Mouse (Mus musculus): Measurements from ENCODE around the gene Tbcb. TPM values are rescaled to one million over a fixed set of nuclear protein-coding genes. Genes with fewer than 3 reads are reported as not detected.
"Not testable (repeated sequence)": the region's sequence is repeated elsewhere in the genome, so short reads cannot be mapped to it uniquely, and the experiment has no call there.

Tbcb gene
- polyA plus RNA-seq, 1 experiment from 2014 or later: 199 TPM

- H3K9me3 ChIP-seq (ENCODE audit: control insufficient read depth, low read length): no peaks in the 10 kb centered on the region
- H3K36me3 ChIP-seq (ENCODE audit: control insufficient read depth, insufficient read depth, low read length): peaks cover 30% of the 10 kb centered on the region
- WGBS: under 1% methylated on average over 26 of the region's 26 CpGs
- H3K27ac ChIP-seq (ENCODE audit: low read depth, low read length): peak overlapping the region; percentile 78
- peak; percentile 75 for ATAC-seq (ENCODE audit: low FRiP score, low TSS enrichment)
- H3K4me2 ChIP-seq (replicated peaks; ENCODE audit: low read depth, low read length): peak overlapping the region; percentile 77
- H3K9ac ChIP-seq (ENCODE audit: low read depth, low read length): peak overlapping the region; percentile 87
- no peaks in the 10 kb centered on the region for H3K27me3 ChIP-seq (ENCODE audit: control insufficient read depth, insufficient read depth, low read length)
- H3K4me3 ChIP-seq (ENCODE audit: low read length): peak overlapping the region; percentile 87
- H3K4me1 ChIP-seq (ENCODE audit: control insufficient read depth, insufficient read depth, low read length): peaks cover 15% of the 10 kb centered on the region
Observed at GRCm38 (mm10) chr7:30193581-30194100, 38.4 kb downstream of the Tbcb start.

GRCm38 (mm10) chr7:30193013-30193412 lies 39.1 kb downstream of the Tbcb start:
- Histone ChIP-seq H3K4me1 (ENCODE audit: control insufficient read depth, insufficient read depth, low read length) (peaks cover 15% of the 10 kb centered on the region), H3K36me3 (ENCODE audit: control insufficient read depth, insufficient read depth, low read length) (peaks cover 36% of the 10 kb centered on the region), H3K4me3 (ENCODE audit: low read length) (peak overlapping the region; percentile 87), H3K4me2 (replicated peaks; ENCODE audit: low read depth, low read length) (peak overlapping the region; percentile 77), H3K27me3 (ENCODE audit: control insufficient read depth, insufficient read depth, low read length) (no peaks in the 10 kb centered on the region), H3K9me3 (ENCODE audit: control insufficient read depth, low read length) (no peaks in the 10 kb centered on the region), H3K27ac (ENCODE audit: low read depth, low read length) (peak overlapping the region; percentile 78; the same call in 1 of the 2 replicates), H3K9ac (ENCODE audit: low read depth, low read length) (peak overlapping the region; percentile 87; the same call in 1 of the 2 replicates)
- ATAC-seq (ENCODE audit: low FRiP score, low TSS enrichment): peak; percentile 43
- WGBS: 15% methylated on average over 9 of the region's 9 CpGs

- Histone ChIP-seq H3K4me2 (replicated peaks; ENCODE audit: low read depth, low read length) (no peak overlapping the region), H3K36me3 (ENCODE audit: control insufficient read depth, insufficient read depth, low read length) (peaks cover 45% of the 10 kb centered on the region), H3K27ac (ENCODE audit: low read depth, low read length) (no peak overlapping the region), H3K9me3 (ENCODE audit: control insufficient read depth, low read length) (no peaks in the 10 kb centered on the region), H3K27me3 (ENCODE audit: control insufficient read depth, insufficient read depth, low read length) (no peaks in the 10 kb centered on the region), H3K4me1 (ENCODE audit: control insufficient read depth, insufficient read depth, low read length) (peaks cover 15% of the 10 kb centered on the region), H3K9ac (ENCODE audit: low read depth, low read length) (no peak overlapping the region), H3K4me3 (ENCODE audit: low read length) (peak overlapping the region; percentile 87; the same call in 1 of the 2 replicates)
- ATAC-seq (ENCODE audit: low FRiP score, low TSS enrichment): no peak
- WGBS: 79% methylated on average over 12 of the region's 12 CpGs
Observed at GRCm38 (mm10) chr7:30192088-30192487, 40.0 kb downstream of the Tbcb start.

- Histone ChIP-seq H3K9ac (ENCODE audit: low read depth, low read length) (no peak overlapping the region), H3K27me3 (ENCODE audit: control insufficient read depth, insufficient read depth, low read length) (no peaks in the 10 kb centered on the region), H3K27ac (ENCODE audit: low read depth, low read length) (no peak overlapping the region), H3K4me2 (replicated peaks; ENCODE audit: low read depth, low read length) (no peak overlapping the region), H3K4me1 (ENCODE audit: control insufficient read depth, insufficient read depth, low read length) (peaks cover 11% of the 10 kb centered on the region), H3K9me3 (ENCODE audit: control insufficient read depth, low read length) (no peaks in the 10 kb centered on the region), H3K4me3 (ENCODE audit: low read length) (no peak overlapping the region), H3K36me3 (ENCODE audit: control insufficient read depth, insufficient read depth, low read length) (peaks cover 62% of the 10 kb centered on the region)
- no peak for ATAC-seq (ENCODE audit: low FRiP score, low TSS enrichment)
- 59% methylated on average over 4 of the region's 4 CpGs for WGBS
Observed at GRCm38 (mm10) chr7:30189116-30189491, 43.0 kb downstream of the Tbcb start.

- Histone ChIP-seq H3K4me3 (ENCODE audit: low read length) (no peak overlapping the region), H3K4me1 (ENCODE audit: control insufficient read depth, insufficient read depth, low read length) (peaks cover 10% of the 10 kb centered on the region), H3K27ac (ENCODE audit: low read depth, low read length) (no peak overlapping the region), H3K4me2 (replicated peaks; ENCODE audit: low read depth, low read length) (no peak overlapping the region), H3K27me3 (ENCODE audit: control insufficient read depth, insufficient read depth, low read length) (no peaks in the 10 kb centered on the region), H3K9me3 (ENCODE audit: control insufficient read depth, low read length) (no peaks in the 10 kb centered on the region), H3K9ac (ENCODE audit: low read depth, low read length) (no peak overlapping the region), H3K36me3 (ENCODE audit: control insufficient read depth, insufficient read depth, low read length) (peaks cover 62% of the 10 kb centered on the region)
- no peak for ATAC-seq (ENCODE audit: low FRiP score, low TSS enrichment)
- WGBS: 71% methylated on average over 12 of the region's 12 CpGs
Observed at GRCm38 (mm10) chr7:30188344-30189115, 43.5 kb downstream of the Tbcb start.

- no peaks in the 10 kb centered on the region for H3K9me3 ChIP-seq (ENCODE audit: control insufficient read depth, low read length)
- H3K4me1 ChIP-seq (ENCODE audit: control insufficient read depth, insufficient read depth, low read length): no peaks in the 10 kb centered on the region; the same call in 1 of the 2 replicates
- 73% methylated on average over 13 of the region's 13 CpGs for WGBS
- no peak for ATAC-seq (ENCODE audit: low FRiP score, low TSS enrichment)
- H3K4me3 ChIP-seq (ENCODE audit: low read length): no peak overlapping the region
- H3K4me2 ChIP-seq (replicated peaks; ENCODE audit: low read depth, low read length): no peak overlapping the region
- no peak overlapping the region for H3K9ac ChIP-seq (ENCODE audit: low read depth, low read length)
- H3K36me3 ChIP-seq (ENCODE audit: control insufficient read depth, insufficient read depth, low read length): peaks cover 39% of the 10 kb centered on the region
- no peaks in the 10 kb centered on the region for H3K27me3 ChIP-seq (ENCODE audit: control insufficient read depth, insufficient read depth, low read length)
- no peak overlapping the region for H3K27ac ChIP-seq (ENCODE audit: low read depth, low read length)
Observed at GRCm38 (mm10) chr7:30184641-30185348, 47.3 kb downstream of the Tbcb start.

- H3K27ac ChIP-seq (ENCODE audit: low read depth, low read length): no peak within 1 kb of the TSS
- H3K27me3 ChIP-seq (ENCODE audit: control insufficient read depth, insufficient read depth, low read length): no peaks in the 10 kb centered on the region
- peaks cover 35% of the 10 kb centered on the region for H3K36me3 ChIP-seq (ENCODE audit: control insufficient read depth, insufficient read depth, low read length)
- peak; percentile 58 for ATAC-seq (ENCODE audit: low FRiP score, low TSS enrichment)
- peak within 1 kb of the TSS; percentile 3; the same call in 1 of the 2 replicates for H3K4me3 ChIP-seq (ENCODE audit: low read length)
- peak within 1 kb of the TSS; percentile 32; the same call in 1 of the 2 replicates for H3K9ac ChIP-seq (ENCODE audit: low read depth, low read length)
- peak within 1 kb of the TSS; percentile 30 for H3K4me2 ChIP-seq (replicated peaks; ENCODE audit: low read depth, low read length)
- H3K9me3 ChIP-seq (ENCODE audit: control insufficient read depth, low read length): no peaks in the 10 kb centered on the region
- 3% methylated on average over 11 of the region's 11 CpGs for WGBS
- H3K4me1 ChIP-seq (ENCODE audit: control insufficient read depth, insufficient read depth, low read length): no peaks in the 10 kb centered on the region; the same call in 1 of the 2 replicates
Observed at GRCm38 (mm10) chr7:30183879-30184289, 48.2 kb downstream of the Tbcb start, which contains the start of gene Cox7a1. Gene Cox7a1, plus strand, starts transcription at chr7:30184144.

- not testable (repeated sequence) for H3K4me1 ChIP-seq (ENCODE audit: control insufficient read depth, insufficient read depth, low read length); H3K9me3 ChIP-seq (ENCODE audit: control insufficient read depth, low read length); H3K4me2 ChIP-seq (replicated peaks; ENCODE audit: low read depth, low read length); H3K27ac ChIP-seq (ENCODE audit: low read depth, low read length); H3K27me3 ChIP-seq (ENCODE audit: control insufficient read depth, insufficient read depth, low read length); H3K9ac ChIP-seq (ENCODE audit: low read depth, low read length); ATAC-seq (ENCODE audit: low FRiP score, low TSS enrichment); H3K4me3 ChIP-seq (ENCODE audit: low read length)
- WGBS: 81% methylated on average over 7 of the region's 7 CpGs
- peaks cover 35% of the 10 kb centered on the region for H3K36me3 ChIP-seq (ENCODE audit: control insufficient read depth, insufficient read depth, low read length)
Observed at GRCm38 (mm10) chr7:30183189-30183588, 48.9 kb downstream of the Tbcb start.
